Mouse (Mus musculus): ENCODE results near the gene Cacnb3.

Cacnb3 gene

GRCm38 (mm10) chr15:98609331-98610130, 21.1 kb upstream of the Cacnb3 start, which contains the start of gene Adcy6:
Adcy6 (minus strand) TSS chr15:98610076.
- DNase-seq (ENCODE audit: low spot score) = peak; percentile 73

- DNase-seq (ENCODE audit: low spot score) = no peak
These were observed 20.5 kb upstream of the Cacnb3 start for GRCm38 (mm10) chr15:98610131-98610633.

- no peak for DNase-seq (ENCODE audit: low spot score)
These were observed 18.4 kb upstream of the Cacnb3 start for GRCm38 (mm10) chr15:98612229-98612628.

- DNase-seq (ENCODE audit: low spot score) = no peak
These were observed 16.1 kb upstream of the Cacnb3 start for GRCm38 (mm10) chr15:98614551-98614950.

GRCm38 (mm10) chr15:98614971-98615370, 15.7 kb upstream of the Cacnb3 start:
- DNase-seq (ENCODE audit: low spot score) = no peak

GRCm38 (mm10) chr15:98615751-98616150, 14.9 kb upstream of the Cacnb3 start:
- no peak for DNase-seq (ENCODE audit: low spot score)

- no peak for DNase-seq (ENCODE audit: low spot score)
These were observed 14.1 kb upstream of the Cacnb3 start for GRCm38 (mm10) chr15:98616362-98617175.

- DNase-seq (ENCODE audit: low spot score) = peak; percentile 74
These were observed 13.5 kb upstream of the Cacnb3 start for GRCm38 (mm10) chr15:98617176-98617537.

- DNase-seq (ENCODE audit: low spot score) = no peak
These were observed 8.4 kb upstream of the Cacnb3 start for GRCm38 (mm10) chr15:98622199-98622598.

- DNase-seq (ENCODE audit: low spot score) = no peak
These were observed 7.9 kb upstream of the Cacnb3 start for GRCm38 (mm10) chr15:98622721-98623120.

- DNase-seq (ENCODE audit: low spot score) = no peak
These were observed 7.2 kb upstream of the Cacnb3 start for GRCm38 (mm10) chr15:98623361-98623821.

- no peak for DNase-seq (ENCODE audit: low spot score)
These were observed 4.6 kb upstream of the Cacnb3 start for GRCm38 (mm10) chr15:98626078-98626477.

GRCm38 (mm10) chr15:98626487-98627212, 4.0 kb upstream of the Cacnb3 start:
- DNase-seq (ENCODE audit: low spot score) = no peak

GRCm38 (mm10) chr15:98628589-98629254, 1.9 kb upstream of the Cacnb3 start:
- no peak for DNase-seq (ENCODE audit: low spot score)

- DNase-seq (ENCODE audit: low spot score) = no peak
These were observed 1.2 kb upstream of the Cacnb3 start for GRCm38 (mm10) chr15:98629464-98629863.

GRCm38 (mm10) chr15:98631493-98631892, 853 bp downstream of the Cacnb3 start:
- peak; percentile 59 for DNase-seq (ENCODE audit: low spot score)

- no peak for DNase-seq (ENCODE audit: low spot score)
These were observed 1.6 kb downstream of the Cacnb3 start for GRCm38 (mm10) chr15:98632107-98632744.

- DNase-seq (ENCODE audit: low spot score) = no peak
These were observed 2.3 kb downstream of the Cacnb3 start for GRCm38 (mm10) chr15:98632921-98633320.

- DNase-seq (ENCODE audit: low spot score) = no peak
These were observed 3.3 kb downstream of the Cacnb3 start for GRCm38 (mm10) chr15:98633822-98634470.

GRCm38 (mm10) chr15:98634541-98635081, 4.0 kb downstream of the Cacnb3 start:
- DNase-seq (ENCODE audit: low spot score) = peak; percentile 75
